Mouse (Mus musculus) heart, postnatal 0 days (tissue): ENCODE measurements around the gene Dhx16. TPM values are rescaled to one million over a fixed set of nuclear protein-coding genes. Genes with fewer than 3 reads are reported as not detected.
A peak's percentile ranks its signal among the peaks of the same experiment; 100 is the strongest.

ENCODE experiments used
- ATAC-seq: fragments of 200-750 bp; cut with Nextera tagmentation; 2 replicates; pipeline ENCODE4 v1.8.0; 2017; ENCODE audit warnings: low read depth, moderate number of reproducible peaks, moderate library complexity; ENCODE audit not compliant: insufficient read depth
- DNase-seq: peaks from one replicate; pipeline ENCODE4 v3.0.0-alpha.2; 2016; ENCODE audit warnings: low spot score
- H3K27ac ChIP-seq: fragments of 300-500 bp; sonication (generic); 2 replicates; pipeline ENCODE4 v1.5.1; 2014; ENCODE audit warnings: low read depth, mild to moderate bottlenecking
- H3K27me3 ChIP-seq: fragments of 300-500 bp; sonication (generic); 2 replicates; pipeline ENCODE4 v1.6.1; 2014; ENCODE audit warnings: low read length, mixed read lengths; ENCODE audit not compliant: control insufficient read depth, insufficient read depth
- H3K36me3 ChIP-seq: fragments of 300-500 bp; sonication (generic); replicated peaks from 2 replicates; pipeline ENCODE4 v1.6.1; 2014; ENCODE audit warnings: low read length, mixed read lengths; ENCODE audit not compliant: control insufficient read depth, insufficient read depth
- H3K4me1 ChIP-seq: fragments of 300-500 bp; sonication (generic); 2 replicates; pipeline ENCODE4 v1.6.1; 2014; ENCODE audit warnings: antibody characterized with exemption; ENCODE audit not compliant: control insufficient read depth, insufficient read depth
- H3K4me2 ChIP-seq: fragments of 300-500 bp; sonication (generic); 2 replicates; pipeline ENCODE4 v1.6.1; 2014; ENCODE audit warnings: low read depth, mild to moderate bottlenecking, low read length, moderate library complexity
- H3K4me3 ChIP-seq: fragments of 300-500 bp; sonication (generic); 2 replicates; pipeline ENCODE4 v1.5.1; 2014; ENCODE audit warnings: low read depth, low read length
- H3K9ac ChIP-seq: fragments of 300-500 bp; sonication (generic); replicated peaks from 2 replicates; pipeline ENCODE4 v1.6.1; 2014; ENCODE audit warnings: low read depth, low read length, mixed read lengths
- H3K9me3 ChIP-seq: fragments of 300-500 bp; sonication (generic); replicated peaks from 2 replicates; pipeline ENCODE4 v1.6.1; 2016; ENCODE audit warnings: low read length; ENCODE audit not compliant: control insufficient read depth
- CTCF ChIP-seq: IDR thresholded peaks from 2 replicates; pipeline ENCODE4 v1.5.1; 2016; ENCODE audit warnings: antibody characterized with exemption, control low read depth, low read depth
- EP300 ChIP-seq: IDR thresholded peaks from 2 replicates; pipeline ENCODE4 v1.6.1; 2016; ENCODE audit warnings: antibody characterized with exemption, low read depth
- WGBS: fragments of 180-500 bp; shearing (Covaris S2); extraction: QIAGEN DNeasy Blood & Tissue Kit; methylation state at CpG from one replicate; pipeline ENCODE4 v1.1.7; 2014; 5-methylcytosine and 5-hydroxymethylcytosine counted together
- polyA plus RNA-seq: library from polyadenylated mRNA; unstranded; fragments of >200 nt; fragmentation: Nextera tagmentation; extraction: Ambion mirVana; gene quantifications from 2 replicates; pipeline ENCODE4 v1.2.1, GENCODE M21; 2015
- total RNA-seq: library from RNA; depleted of rRNA; stranded (reverse); fragments of >200 nt; gene quantifications from 2 replicates; pipeline ENCODE4 v1.2.3, GENCODE M21; 2014; ENCODE audit warnings: low replicate concordance

Dhx16 gene
- total and polyA plus RNA-seq, 2 experiments from 2014 or later = 15.0 to 18.2 TPM

DNA sequence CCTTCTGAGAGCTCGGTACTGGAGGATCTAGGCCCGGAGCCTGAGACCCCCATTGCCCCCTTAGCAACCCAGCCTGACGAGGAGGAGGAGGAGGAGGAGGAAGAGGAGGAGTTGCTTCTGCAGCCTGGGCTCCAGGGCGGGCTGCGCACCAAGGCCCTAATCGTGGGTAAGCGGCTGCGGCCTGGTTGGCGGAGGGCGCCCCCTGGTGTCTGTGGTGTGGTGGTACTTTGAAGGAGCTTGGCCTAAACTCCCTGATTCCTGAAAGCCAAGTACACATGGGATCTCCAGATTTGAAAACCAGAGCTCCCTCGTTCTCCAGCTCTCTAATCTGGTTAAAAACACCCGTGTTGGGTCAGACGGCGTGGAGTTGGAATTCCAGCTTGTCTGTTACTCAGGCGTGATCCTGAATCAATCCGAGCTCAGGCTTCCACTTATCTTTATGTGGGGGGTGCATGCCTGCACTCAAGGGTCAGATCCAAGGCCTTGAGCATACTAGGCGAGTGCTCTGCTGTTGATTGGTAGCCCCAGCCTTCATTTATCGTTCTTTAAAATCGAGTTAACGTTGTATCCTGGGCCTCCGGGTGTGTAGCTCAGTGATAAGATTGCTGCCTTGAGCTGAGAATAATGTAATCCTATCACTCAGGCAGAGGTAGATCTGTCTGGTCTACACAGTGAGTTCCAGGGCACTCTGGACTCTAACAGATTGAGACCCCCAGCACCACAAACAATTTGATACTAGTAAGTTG lies 5.7 kb upstream of the Dhx16 start:
- DNase-seq = peak; percentile 84
- ATAC-seq = 0 out of 2 replicates have a peak, but pooled peaks have one; percentile 45
- H3K36me3 ChIP-seq = peaks cover 27% of the 10 kb centered on the region
- no peak overlapping the region for H3K4me3 ChIP-seq
- WGBS = 21% methylated on average over 21 of the region's 21 CpGs
- no peaks in the 10 kb centered on the region for H3K9me3 ChIP-seq
- H3K4me1 ChIP-seq = peaks cover 14% of the 10 kb centered on the region
- peak overlapping the region; percentile 39; the same call in 1 of the 2 replicates for H3K27ac ChIP-seq
- H3K27me3 ChIP-seq = no peaks in the 10 kb centered on the region
- H3K9ac ChIP-seq = no peak overlapping the region
- H3K4me2 ChIP-seq = peak overlapping the region; percentile 26
- TF ChIP-seq EP300 (no peak), CTCF (peak; percentile 94)

GRCm38 (mm10) chr17:35874721-35875120 lies 4.9 kb upstream of the Dhx16 start:
- TF ChIP-seq EP300 (no peak), CTCF (no peak)
- 53% methylated on average over 6 of the region's 6 CpGs for WGBS
- no peak overlapping the region for H3K4me3 ChIP-seq
- no peaks in the 10 kb centered on the region for H3K9me3 ChIP-seq
- DNase-seq (no peak), ATAC-seq (no peak)
- peaks cover 27% of the 10 kb centered on the region for H3K36me3 ChIP-seq
- H3K27ac ChIP-seq = no peak overlapping the region
- peaks cover 8% of the 10 kb centered on the region; the same call in 1 of the 2 replicates for H3K4me1 ChIP-seq
- H3K4me2 ChIP-seq = no peak overlapping the region
- H3K9ac ChIP-seq = no peak overlapping the region
- no peaks in the 10 kb centered on the region for H3K27me3 ChIP-seq

DNA sequence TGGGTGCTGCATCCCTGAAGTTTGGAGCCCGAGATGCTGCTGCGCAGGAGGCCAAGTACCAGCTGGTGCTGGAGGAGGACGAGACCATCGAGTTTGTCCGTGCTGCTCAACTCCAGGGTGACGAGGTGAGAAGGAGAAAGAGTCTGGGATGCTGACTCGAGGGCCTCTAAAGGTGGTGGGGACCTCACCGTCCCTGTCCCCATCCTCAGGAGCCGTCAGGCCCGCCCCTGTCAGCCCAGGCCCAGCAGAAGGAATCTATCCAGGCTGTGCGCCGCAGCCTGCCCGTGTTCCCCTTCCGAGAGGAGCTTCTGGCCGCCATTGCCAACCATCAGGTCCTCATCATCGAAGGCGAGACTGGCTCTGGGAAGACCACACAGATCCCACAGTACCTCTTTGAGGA lies 3.3 kb downstream of the Dhx16 start:
- no peak overlapping the region for H3K4me3 ChIP-seq
- no peak for DNase-seq
- TF ChIP-seq EP300 = no peak
- TF ChIP-seq CTCF = no peak
- no peaks in the 10 kb centered on the region for H3K27me3 ChIP-seq
- no peak overlapping the region for H3K4me2 ChIP-seq
- H3K9me3 ChIP-seq = no peaks in the 10 kb centered on the region
- peaks cover 62% of the 10 kb centered on the region for H3K36me3 ChIP-seq
- H3K27ac ChIP-seq = no peak overlapping the region
- WGBS = 87% methylated on average over 17 of the region's 17 CpGs
- H3K9ac ChIP-seq = no peak overlapping the region
- H3K4me1 ChIP-seq = peaks cover 8% of the 10 kb centered on the region; the same call in 1 of the 2 replicates
- no peak for ATAC-seq

DNA sequence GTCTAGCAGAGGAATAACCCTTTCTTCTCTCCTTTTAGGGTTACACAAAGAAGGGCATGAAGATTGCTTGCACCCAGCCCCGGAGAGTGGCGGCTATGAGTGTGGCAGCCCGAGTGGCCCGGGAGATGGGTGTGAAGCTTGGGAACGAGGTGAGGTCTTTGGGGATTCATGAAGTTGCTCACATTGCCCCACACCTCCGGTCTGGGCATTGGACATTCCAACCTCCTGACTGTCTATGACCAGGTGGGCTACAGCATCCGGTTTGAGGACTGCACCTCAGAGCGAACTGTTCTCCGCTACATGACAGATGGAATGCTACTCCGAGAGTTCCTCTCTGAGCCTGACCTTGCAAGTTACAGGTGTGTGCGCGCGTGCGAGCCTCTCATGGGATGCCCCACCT lies 4.2 kb downstream of the Dhx16 start:
- 97% methylated on average over 14 of the region's 14 CpGs for WGBS
- DNase-seq (no peak), ATAC-seq (no peak)
- H3K4me3 ChIP-seq = no peak overlapping the region
- no peak overlapping the region for H3K9ac ChIP-seq
- peaks cover 8% of the 10 kb centered on the region; the same call in 1 of the 2 replicates for H3K4me1 ChIP-seq
- peaks cover 71% of the 10 kb centered on the region for H3K36me3 ChIP-seq
- no peaks in the 10 kb centered on the region for H3K27me3 ChIP-seq
- H3K27ac ChIP-seq = no peak overlapping the region
- no peak overlapping the region for H3K4me2 ChIP-seq
- TF ChIP-seq CTCF = no peak
- no peaks in the 10 kb centered on the region for H3K9me3 ChIP-seq

DNA sequence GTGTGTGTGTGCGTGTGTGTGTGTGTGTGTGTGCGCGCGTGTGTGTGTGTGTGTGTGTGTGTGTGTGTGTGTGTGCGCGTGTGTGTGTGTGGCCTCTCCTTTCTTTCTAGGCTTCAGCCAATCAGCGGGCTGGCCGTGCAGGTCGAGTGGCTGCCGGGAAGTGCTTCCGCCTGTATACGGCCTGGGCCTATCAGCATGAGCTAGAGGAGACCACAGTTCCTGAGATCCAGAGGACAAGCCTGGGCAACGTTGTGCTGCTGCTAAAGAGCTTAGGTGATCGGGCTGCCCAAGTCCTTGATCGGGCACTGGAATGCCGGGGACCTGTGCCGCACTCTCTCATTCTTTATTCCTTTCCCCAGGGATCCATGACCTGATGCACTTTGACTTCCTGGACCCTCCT lies 8.1 kb downstream of the Dhx16 start:
- no peak overlapping the region for H3K27ac ChIP-seq
- H3K9ac ChIP-seq = no peak overlapping the region
- TF ChIP-seq EP300 (no peak), CTCF (no peak)
- H3K4me3 ChIP-seq = no peak overlapping the region
- no peak overlapping the region for H3K4me2 ChIP-seq
- H3K27me3 ChIP-seq = no peaks in the 10 kb centered on the region
- ATAC-seq (no peak), DNase-seq (no peak)
- H3K9me3 ChIP-seq = no peaks in the 10 kb centered on the region
- H3K4me1 ChIP-seq = no peaks in the 10 kb centered on the region
- 79% methylated on average over 14 of the region's 17 CpGs for WGBS
- H3K36me3 ChIP-seq = peaks cover 95% of the 10 kb centered on the region
